Mouse (Mus musculus): ENCODE data around the gene Olfr594.
"Not testable (repeated sequence)": the region's sequence is repeated elsewhere in the genome, so short reads cannot be mapped to it uniquely, and the experiment has no call there.

Olfr594 gene

DNA sequence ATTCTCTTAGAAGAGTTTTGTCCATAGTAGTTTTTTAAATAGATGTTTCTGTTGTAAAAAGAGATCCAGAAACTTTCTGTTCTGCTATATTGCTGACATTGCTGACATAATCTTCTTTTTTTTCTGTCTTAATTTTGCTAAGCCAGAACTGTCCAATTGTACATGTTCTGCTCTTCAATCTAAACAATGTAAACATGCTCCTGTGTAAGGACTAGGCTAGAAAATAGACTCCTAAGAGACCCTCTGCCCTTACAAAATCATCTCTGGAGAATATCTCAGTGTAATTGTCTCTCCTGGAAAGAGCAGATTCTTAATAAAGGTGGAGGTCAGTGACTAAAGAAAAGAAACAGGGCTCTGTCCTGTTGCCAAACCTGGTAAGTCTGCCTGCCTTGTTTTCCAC lies at the start of gene Olfr594:
TSS of gene Olfr594 (plus strand) at position 301 of the 400 bp plus-strand sequence.
- DNase-seq (ENCODE audit: low spot score in 2 of 2), result no peak

DNA sequence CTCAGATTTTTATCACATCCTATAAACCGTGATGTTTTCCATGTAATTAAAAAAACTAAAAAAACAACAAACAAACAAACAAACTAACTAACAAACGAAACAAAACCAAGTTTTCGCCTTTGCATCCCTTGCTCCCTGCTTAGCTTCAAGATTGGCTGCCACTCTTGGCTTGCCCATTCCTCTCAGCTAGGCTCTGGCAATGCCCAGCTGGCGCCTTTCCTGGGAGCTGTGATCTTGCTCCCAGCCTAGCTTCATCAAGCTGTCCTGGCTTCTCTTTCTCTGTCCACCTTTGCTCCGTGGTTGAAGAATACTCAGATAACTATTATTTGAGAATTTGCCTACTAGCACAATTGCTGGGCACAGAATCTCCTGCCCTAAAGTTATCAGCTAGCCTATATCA lies 47.1 kb upstream of the Olfr594 start:
- DNase-seq (ENCODE audit: low spot score in 2 of 2), result no peak

DNA sequence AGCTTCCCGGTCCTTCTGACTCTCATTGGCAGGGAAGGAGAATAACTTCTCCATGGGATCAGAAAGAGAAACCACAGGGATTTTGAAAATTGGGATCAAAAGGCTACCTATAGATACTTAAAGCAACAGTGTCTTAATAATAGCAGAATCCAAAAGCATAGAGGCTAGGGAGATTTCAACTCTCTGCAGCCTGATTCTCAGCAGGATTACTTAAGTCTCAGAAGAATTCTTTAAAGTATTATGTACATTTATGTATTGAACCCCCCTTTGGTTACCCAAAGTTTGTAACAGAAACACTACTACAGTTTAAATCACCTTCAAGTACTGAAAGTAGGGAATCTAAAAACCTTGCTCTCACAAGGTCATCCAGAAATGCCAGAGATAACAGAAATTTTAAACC lies 38.6 kb upstream of the Olfr594 start, which contains the start of gene Olfr591:
TSS of gene Olfr591 (minus strand) at position 101 of the 400 bp plus-strand sequence.
- no peak for DNase-seq (ENCODE audit: low spot score in 2 of 2)

GRCm38 (mm10) chr7:103184503-103184902 lies 32.3 kb upstream of the Olfr594 start, which contains the start of gene Olfr592:
Olfr592 (plus strand) TSS chr7:103184803.
- not testable (repeated sequence) for DNase-seq (ENCODE audit: low spot score in 2 of 2)

GRCm38 (mm10) chr7:103211562-103211961 lies 5.2 kb upstream of the Olfr594 start, which contains the start of gene Olfr593:
Olfr593 (plus strand) TSS chr7:103211862.
- DNase-seq (ENCODE audit: low spot score in 2 of 2), result no peak

- DNase-seq (ENCODE audit: low spot score in 2 of 2), result not testable (repeated sequence)
Measured at GRCm38 (mm10) chr7:103212050-103212449, 4.7 kb upstream of the Olfr594 start.

DNA sequence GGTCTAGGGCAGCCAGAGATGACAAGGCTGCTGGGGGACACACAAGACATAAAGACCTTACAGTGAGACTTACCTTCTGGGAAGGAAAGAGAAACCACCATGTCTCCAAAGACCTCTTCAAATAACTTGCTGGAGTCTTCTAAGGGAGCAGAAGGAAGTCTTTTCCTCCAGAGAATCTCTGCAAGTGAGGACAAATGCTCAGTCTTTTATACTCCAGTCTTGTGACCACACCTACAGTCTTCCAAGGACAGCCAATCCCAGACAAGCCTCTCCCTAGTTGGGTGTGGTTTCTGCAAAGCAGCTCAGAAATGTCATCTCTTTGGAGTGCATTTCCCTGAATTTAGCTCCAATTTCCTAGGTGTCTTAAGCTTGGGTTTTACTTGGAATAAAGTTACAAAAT lies 35.6 kb downstream of the Olfr594 start, which contains the start of gene Usp17ld:
TSS of gene Usp17ld (minus strand) at position 101 of the 400 bp plus-strand sequence.
- not testable (repeated sequence) for DNase-seq (ENCODE audit: low spot score in 2 of 2)
